Mouse (Mus musculus): Measurements from ENCODE around the gene Cdc42ep1. TPM values are rescaled to one million over a fixed set of nuclear protein-coding genes. Genes with fewer than 3 reads are reported as not detected.

Cdc42ep1 gene
- polyA plus RNA-seq, 1 experiment from 2014 or later = 15.9 TPM

- peak overlapping the region; percentile 72 for H3K27ac ChIP-seq (ENCODE audit: low read depth, low read length)
- 43% methylated on average over 7 of the region's 7 CpGs for WGBS
- H3K4me2 ChIP-seq (ENCODE audit: low read length) = no peak overlapping the region; the same call in 1 of the 2 replicates
- H3K36me3 ChIP-seq (ENCODE audit: control insufficient read depth, insufficient read depth, low read length) = no peaks in the 10 kb centered on the region
- peak; percentile 53 for ATAC-seq
- no peak overlapping the region for H3K4me3 ChIP-seq (ENCODE audit: low read length)
- H3K27me3 ChIP-seq (replicated peaks; ENCODE audit: control insufficient read depth, insufficient read depth, low read length) = no peaks in the 10 kb centered on the region
- no peaks in the 10 kb centered on the region for H3K9me3 ChIP-seq (ENCODE audit: control insufficient read depth, low read length)
- H3K9ac ChIP-seq (ENCODE audit: low read depth, low read length) = 0 out of 2 replicates have a peak overlapping the region, but pooled peaks have one; percentile 4
- peaks cover 5% of the 10 kb centered on the region; the same call in 1 of the 2 replicates for H3K4me1 ChIP-seq (ENCODE audit: control insufficient read depth, insufficient read depth, low read depth, low read length)
Measured at GRCm38 (mm10) chr15:78868826-78869233, 26.4 kb downstream of the Cdc42ep1 start.

- H3K36me3 ChIP-seq (ENCODE audit: control insufficient read depth, insufficient read depth, low read length) = no peaks in the 10 kb centered on the region
- WGBS = 25% methylated on average over 6 of the region's 6 CpGs
- ATAC-seq = no peak
- H3K4me3 ChIP-seq (ENCODE audit: low read length) = no peak overlapping the region
- no peak overlapping the region for H3K27ac ChIP-seq (ENCODE audit: low read depth, low read length)
- H3K27me3 ChIP-seq (replicated peaks; ENCODE audit: control insufficient read depth, insufficient read depth, low read length) = no peaks in the 10 kb centered on the region
- H3K4me1 ChIP-seq (ENCODE audit: control insufficient read depth, insufficient read depth, low read depth, low read length) = peaks cover 5% of the 10 kb centered on the region; the same call in 1 of the 2 replicates
- no peaks in the 10 kb centered on the region for H3K9me3 ChIP-seq (ENCODE audit: control insufficient read depth, low read length)
- no peak overlapping the region for H3K4me2 ChIP-seq (ENCODE audit: low read length)
- no peak overlapping the region for H3K9ac ChIP-seq (ENCODE audit: low read depth, low read length)
Measured at GRCm38 (mm10) chr15:78869775-78870174, 27.4 kb downstream of the Cdc42ep1 start.

GRCm38 (mm10) chr15:78872021-78872608 lies 29.7 kb downstream of the Cdc42ep1 start:
- H3K27ac ChIP-seq (ENCODE audit: low read depth, low read length) = no peak overlapping the region
- ATAC-seq = no peak
- no peak overlapping the region for H3K9ac ChIP-seq (ENCODE audit: low read depth, low read length)
- H3K4me2 ChIP-seq (ENCODE audit: low read length) = no peak overlapping the region
- H3K4me3 ChIP-seq (ENCODE audit: low read length) = no peak overlapping the region
- H3K27me3 ChIP-seq (replicated peaks; ENCODE audit: control insufficient read depth, insufficient read depth, low read length) = no peaks in the 10 kb centered on the region
- H3K36me3 ChIP-seq (ENCODE audit: control insufficient read depth, insufficient read depth, low read length) = no peaks in the 10 kb centered on the region
- peaks cover 12% of the 10 kb centered on the region for H3K4me1 ChIP-seq (ENCODE audit: control insufficient read depth, insufficient read depth, low read depth, low read length)
- no peaks in the 10 kb centered on the region for H3K9me3 ChIP-seq (ENCODE audit: control insufficient read depth, low read length)
- 48% methylated on average over 5 of the region's 5 CpGs for WGBS

- no peaks in the 10 kb centered on the region for H3K36me3 ChIP-seq (ENCODE audit: control insufficient read depth, insufficient read depth, low read length)
- no peak for ATAC-seq
- peak overlapping the region; percentile 39 for H3K27ac ChIP-seq (ENCODE audit: low read depth, low read length)
- WGBS = 42% methylated on average over 13 of the region's 13 CpGs
- no peak overlapping the region for H3K4me3 ChIP-seq (ENCODE audit: low read length)
- H3K4me2 ChIP-seq (ENCODE audit: low read length) = 0 out of 2 replicates have a peak overlapping the region, but pooled peaks have one; percentile 21
- H3K4me1 ChIP-seq (ENCODE audit: control insufficient read depth, insufficient read depth, low read depth, low read length) = peaks cover 14% of the 10 kb centered on the region
- no peaks in the 10 kb centered on the region for H3K9me3 ChIP-seq (ENCODE audit: control insufficient read depth, low read length)
- H3K9ac ChIP-seq (ENCODE audit: low read depth, low read length) = peak overlapping the region; percentile 45
- H3K27me3 ChIP-seq (replicated peaks; ENCODE audit: control insufficient read depth, insufficient read depth, low read length) = no peaks in the 10 kb centered on the region
Measured at GRCm38 (mm10) chr15:78873803-78874435, 31.5 kb downstream of the Cdc42ep1 start.

- Histone ChIP-seq H3K4me1 (ENCODE audit: control insufficient read depth, insufficient read depth, low read depth, low read length) (peaks cover 21% of the 10 kb centered on the region), H3K27me3 (replicated peaks; ENCODE audit: control insufficient read depth, insufficient read depth, low read length) (no peaks in the 10 kb centered on the region), H3K4me3 (ENCODE audit: low read length) (no peak overlapping the region), H3K9me3 (ENCODE audit: control insufficient read depth, low read length) (no peaks in the 10 kb centered on the region), H3K36me3 (ENCODE audit: control insufficient read depth, insufficient read depth, low read length) (no peaks in the 10 kb centered on the region), H3K4me2 (ENCODE audit: low read length) (no peak overlapping the region), H3K27ac (ENCODE audit: low read depth, low read length) (no peak overlapping the region), H3K9ac (ENCODE audit: low read depth, low read length) (no peak overlapping the region)
- ATAC-seq = no peak
- 74% methylated on average over 8 of the region's 8 CpGs for WGBS
Measured at GRCm38 (mm10) chr15:78874989-78875388, 32.6 kb downstream of the Cdc42ep1 start.

GRCm38 (mm10) chr15:78875537-78875936 lies 33.1 kb downstream of the Cdc42ep1 start:
- H3K27ac ChIP-seq (ENCODE audit: low read depth, low read length) = peak overlapping the region; percentile 96
- H3K27me3 ChIP-seq (replicated peaks; ENCODE audit: control insufficient read depth, insufficient read depth, low read length) = no peaks in the 10 kb centered on the region
- H3K36me3 ChIP-seq (ENCODE audit: control insufficient read depth, insufficient read depth, low read length) = no peaks in the 10 kb centered on the region
- no peak for ATAC-seq
- WGBS = 80% methylated on average over 5 of the region's 5 CpGs
- H3K9me3 ChIP-seq (ENCODE audit: control insufficient read depth, low read length) = no peaks in the 10 kb centered on the region
- peak overlapping the region; percentile 62; the same call in 1 of the 2 replicates for H3K4me3 ChIP-seq (ENCODE audit: low read length)
- peaks cover 21% of the 10 kb centered on the region for H3K4me1 ChIP-seq (ENCODE audit: control insufficient read depth, insufficient read depth, low read depth, low read length)
- peak overlapping the region; percentile 75; the same call in 1 of the 2 replicates for H3K9ac ChIP-seq (ENCODE audit: low read depth, low read length)
- peak overlapping the region; percentile 66 for H3K4me2 ChIP-seq (ENCODE audit: low read length)

- H3K9ac ChIP-seq (ENCODE audit: low read depth, low read length) = peak overlapping the region; percentile 75
- H3K27me3 ChIP-seq (replicated peaks; ENCODE audit: control insufficient read depth, insufficient read depth, low read length) = no peaks in the 10 kb centered on the region
- H3K36me3 ChIP-seq (ENCODE audit: control insufficient read depth, insufficient read depth, low read length) = peaks cover 3% of the 10 kb centered on the region; the same call in 1 of the 2 replicates
- peaks cover 21% of the 10 kb centered on the region for H3K4me1 ChIP-seq (ENCODE audit: control insufficient read depth, insufficient read depth, low read depth, low read length)
- H3K27ac ChIP-seq (ENCODE audit: low read depth, low read length) = peak overlapping the region; percentile 96
- WGBS = 4% methylated on average over 17 of the region's 17 CpGs
- peak; percentile 47 for ATAC-seq
- H3K4me3 ChIP-seq (ENCODE audit: low read length) = peak overlapping the region; percentile 62
- no peaks in the 10 kb centered on the region for H3K9me3 ChIP-seq (ENCODE audit: control insufficient read depth, low read length)
- H3K4me2 ChIP-seq (ENCODE audit: low read length) = peak overlapping the region; percentile 66
Measured at GRCm38 (mm10) chr15:78876258-78876696, 33.9 kb downstream of the Cdc42ep1 start.

- H3K27me3 ChIP-seq (replicated peaks; ENCODE audit: control insufficient read depth, insufficient read depth, low read length) = no peaks in the 10 kb centered on the region
- peak within 1 kb of the TSS; percentile 97 for H3K4me2 ChIP-seq (ENCODE audit: low read length)
- peaks cover 21% of the 10 kb centered on the region for H3K4me1 ChIP-seq (ENCODE audit: control insufficient read depth, insufficient read depth, low read depth, low read length)
- peak within 1 kb of the TSS; percentile 62 for H3K4me3 ChIP-seq (ENCODE audit: low read length)
- under 1% methylated on average over 48 of the region's 95 CpGs for WGBS
- no peaks in the 10 kb centered on the region for H3K9me3 ChIP-seq (ENCODE audit: control insufficient read depth, low read length)
- H3K36me3 ChIP-seq (ENCODE audit: control insufficient read depth, insufficient read depth, low read length) = peaks cover 7% of the 10 kb centered on the region; the same call in 1 of the 2 replicates
- peak; percentile 92 for ATAC-seq
- peak within 1 kb of the TSS; percentile 75 for H3K9ac ChIP-seq (ENCODE audit: low read depth, low read length)
- H3K27ac ChIP-seq (ENCODE audit: low read depth, low read length) = peak within 1 kb of the TSS; percentile 96
Measured at GRCm38 (mm10) chr15:78876991-78877809, 34.8 kb downstream of the Cdc42ep1 start, which contains the start of gene Gga1. TSS of gene Gga1 (plus strand) at chr15:78877190.
